Mouse (Mus musculus): ENCODE results near the gene Bax. TPM values are rescaled to one million over a fixed set of nuclear protein-coding genes. Genes with fewer than 3 reads are reported as not detected.
"Not testable (repeated sequence)": the region's sequence is repeated elsewhere in the genome, so short reads cannot be mapped to it uniquely, and the experiment has no call there.

The Bax gene
- polyA plus RNA-seq, 1 experiment from 2014 or later, result 161 TPM

GRCm38 (mm10) chr7:45480310-45480709 is 13.6 kb upstream of the Bax start:
- not testable (repeated sequence) for H3K27ac ChIP-seq; H3K27me3 ChIP-seq; H3K9me3 ChIP-seq; H3K4me1 ChIP-seq; ATAC-seq (ENCODE audit: borderline replicate concordance, extremely low read depth, low FRiP score, low TSS enrichment); H3K4me2 ChIP-seq; H3K4me3 ChIP-seq; H3K9ac ChIP-seq; H3K36me3 ChIP-seq
- WGBS, result 76% methylated on average over 4 of the region's 4 CpGs

- Histone ChIP-seq H3K27me3 (no peaks in the 10 kb centered on the region), H3K9ac (no peak overlapping the region), H3K27ac (no peak overlapping the region), H3K4me2 (no peak overlapping the region), H3K4me1 (no peaks in the 10 kb centered on the region; the same call in 1 of the 2 replicates), H3K4me3 (no peak overlapping the region), H3K36me3 (no peaks in the 10 kb centered on the region), H3K9me3 (no peaks in the 10 kb centered on the region)
- ATAC-seq (ENCODE audit: borderline replicate concordance, extremely low read depth, low FRiP score, low TSS enrichment), result no peak
- 97% methylated on average over 7 of the region's 7 CpGs for WGBS
These were observed 12.1 kb upstream of the Bax start for GRCm38 (mm10) chr7:45478774-45479173.

GRCm38 (mm10) chr7:45477003-45477402 is 10.3 kb upstream of the Bax start:
- no peaks in the 10 kb centered on the region for H3K27me3 ChIP-seq
- no peaks in the 10 kb centered on the region for H3K36me3 ChIP-seq
- no peak overlapping the region for H3K9ac ChIP-seq
- H3K4me2 ChIP-seq, result no peak overlapping the region
- no peak overlapping the region for H3K27ac ChIP-seq
- no peak overlapping the region for H3K4me3 ChIP-seq
- 7% methylated on average over 3 of the region's 3 CpGs for WGBS
- no peaks in the 10 kb centered on the region; the same call in 1 of the 2 replicates for H3K4me1 ChIP-seq
- ATAC-seq (ENCODE audit: borderline replicate concordance, extremely low read depth, low FRiP score, low TSS enrichment), result no peak; the same call in 1 of the 2 replicates
- no peaks in the 10 kb centered on the region for H3K9me3 ChIP-seq

- H3K4me3 ChIP-seq, result no peak overlapping the region
- no peaks in the 10 kb centered on the region for H3K27me3 ChIP-seq
- H3K27ac ChIP-seq, result no peak overlapping the region
- no peak for ATAC-seq (ENCODE audit: borderline replicate concordance, extremely low read depth, low FRiP score, low TSS enrichment)
- no peak overlapping the region for H3K4me2 ChIP-seq
- no peak overlapping the region for H3K9ac ChIP-seq
- WGBS, result 39% methylated on average over 1 of the region's 1 CpGs
- H3K36me3 ChIP-seq, result no peaks in the 10 kb centered on the region
- no peaks in the 10 kb centered on the region; the same call in 1 of the 2 replicates for H3K4me1 ChIP-seq
- no peaks in the 10 kb centered on the region for H3K9me3 ChIP-seq
These were observed 9.8 kb upstream of the Bax start for GRCm38 (mm10) chr7:45476453-45476852.

- ATAC-seq (ENCODE audit: borderline replicate concordance, extremely low read depth, low FRiP score, low TSS enrichment), result peak; percentile 31; the same call in 1 of the 2 replicates
- Histone ChIP-seq H3K4me1 (no peaks in the 10 kb centered on the region; the same call in 1 of the 2 replicates), H3K27ac (no peak overlapping the region), H3K9me3 (no peaks in the 10 kb centered on the region), H3K27me3 (no peaks in the 10 kb centered on the region), H3K4me2 (peak overlapping the region; percentile 26), H3K4me3 (no peak overlapping the region), H3K9ac (no peak overlapping the region; the same call in 1 of the 2 replicates), H3K36me3 (no peaks in the 10 kb centered on the region)
- WGBS, result 54% methylated on average over 16 of the region's 16 CpGs
These were observed 8.7 kb upstream of the Bax start for GRCm38 (mm10) chr7:45475291-45475969.

- no peak overlapping the region for H3K4me3 ChIP-seq
- H3K27ac ChIP-seq, result no peak overlapping the region
- H3K36me3 ChIP-seq, result no peaks in the 10 kb centered on the region
- H3K4me2 ChIP-seq, result no peak overlapping the region
- no peak for ATAC-seq (ENCODE audit: borderline replicate concordance, extremely low read depth, low FRiP score, low TSS enrichment)
- H3K4me1 ChIP-seq, result peaks cover 12% of the 10 kb centered on the region
- no peaks in the 10 kb centered on the region for H3K27me3 ChIP-seq
- H3K9me3 ChIP-seq, result no peaks in the 10 kb centered on the region
- H3K9ac ChIP-seq, result no peak overlapping the region
- WGBS, result 6% methylated on average over 3 of the region's 3 CpGs
These were observed 4.2 kb upstream of the Bax start for GRCm38 (mm10) chr7:45470869-45471268.

- Histone ChIP-seq H3K27me3 (no peaks in the 10 kb centered on the region), H3K4me3 (peak overlapping the region; percentile 83), H3K36me3 (peaks cover 26% of the 10 kb centered on the region), H3K9me3 (no peaks in the 10 kb centered on the region), H3K4me2 (peak overlapping the region; percentile 71), H3K4me1 (peaks cover 20% of the 10 kb centered on the region), H3K27ac (peak overlapping the region; percentile 73), H3K9ac (0 out of 2 replicates have a peak overlapping the region, but pooled peaks have one; percentile 33)
- ATAC-seq (ENCODE audit: borderline replicate concordance, extremely low read depth, low FRiP score, low TSS enrichment), result peak; percentile 55
- WGBS, result 21% methylated on average over 7 of the region's 7 CpGs
These were observed 482 bp upstream of the Bax start for GRCm38 (mm10) chr7:45467090-45467670.

- WGBS, result 76% methylated on average over 9 of the region's 9 CpGs
- Histone ChIP-seq H3K4me3 (peak overlapping the region; percentile 83), H3K4me1 (peaks cover 33% of the 10 kb centered on the region), H3K9me3 (no peaks in the 10 kb centered on the region), H3K9ac (peak overlapping the region; percentile 65; the same call in 1 of the 2 replicates), H3K27me3 (no peaks in the 10 kb centered on the region), H3K27ac (no peak overlapping the region), H3K36me3 (peaks cover 30% of the 10 kb centered on the region), H3K4me2 (peak overlapping the region; percentile 71)
- ATAC-seq (ENCODE audit: borderline replicate concordance, extremely low read depth, low FRiP score, low TSS enrichment), result no peak
These were observed 1.1 kb downstream of the Bax start for GRCm38 (mm10) chr7:45465549-45465948.

- Histone ChIP-seq H3K27ac (no peak overlapping the region), H3K27me3 (no peaks in the 10 kb centered on the region), H3K36me3 (peaks cover 30% of the 10 kb centered on the region), H3K9ac (no peak overlapping the region), H3K4me3 (0 out of 2 replicates have a peak overlapping the region, but pooled peaks have one; percentile 83), H3K9me3 (no peaks in the 10 kb centered on the region), H3K4me2 (peak overlapping the region; percentile 71), H3K4me1 (peaks cover 37% of the 10 kb centered on the region)
- no peak for ATAC-seq (ENCODE audit: borderline replicate concordance, extremely low read depth, low FRiP score, low TSS enrichment)
- 89% methylated on average over 12 of the region's 12 CpGs for WGBS
These were observed 1.6 kb downstream of the Bax start for GRCm38 (mm10) chr7:45465112-45465511.

GRCm38 (mm10) chr7:45463987-45464778 is 2.5 kb downstream of the Bax start:
- H3K4me2 ChIP-seq, result no peak overlapping the region
- ATAC-seq (ENCODE audit: borderline replicate concordance, extremely low read depth, low FRiP score, low TSS enrichment), result no peak
- H3K9ac ChIP-seq, result no peak overlapping the region
- peaks cover 40% of the 10 kb centered on the region for H3K4me1 ChIP-seq
- H3K36me3 ChIP-seq, result peaks cover 30% of the 10 kb centered on the region
- no peaks in the 10 kb centered on the region for H3K9me3 ChIP-seq
- no peak overlapping the region for H3K4me3 ChIP-seq
- no peaks in the 10 kb centered on the region for H3K27me3 ChIP-seq
- no peak overlapping the region for H3K27ac ChIP-seq
- WGBS, result 90% methylated on average over 7 of the region's 7 CpGs

GRCm38 (mm10) chr7:45462868-45463267 is 3.8 kb downstream of the Bax start:
- WGBS, result 73% methylated on average over 4 of the region's 4 CpGs
- H3K27ac ChIP-seq; H3K4me3 ChIP-seq; H3K9ac ChIP-seq; H3K4me2 ChIP-seq; ATAC-seq (ENCODE audit: borderline replicate concordance, extremely low read depth, low FRiP score, low TSS enrichment); H3K27me3 ChIP-seq; H3K9me3 ChIP-seq: not testable (repeated sequence)
- Histone ChIP-seq H3K4me1 (peaks cover 47% of the 10 kb centered on the region), H3K36me3 (peaks cover 37% of the 10 kb centered on the region)

GRCm38 (mm10) chr7:45462325-45462724 is 4.4 kb downstream of the Bax start:
- Histone ChIP-seq H3K9me3 (no peaks in the 10 kb centered on the region), H3K36me3 (peaks cover 43% of the 10 kb centered on the region), H3K4me3 (no peak overlapping the region), H3K27ac (no peak overlapping the region), H3K9ac (no peak overlapping the region), H3K27me3 (no peaks in the 10 kb centered on the region), H3K4me1 (peaks cover 49% of the 10 kb centered on the region), H3K4me2 (no peak overlapping the region)
- WGBS, result 86% methylated on average over 4 of the region's 4 CpGs
- ATAC-seq (ENCODE audit: borderline replicate concordance, extremely low read depth, low FRiP score, low TSS enrichment), result no peak

All from lung, embryonic 15.5 days (tissue).